Mouse (Mus musculus) lung, embryonic 14.5 days (tissue): ENCODE results near the gene Mlst8. TPM values are rescaled to one million over a fixed set of nuclear protein-coding genes. Genes with fewer than 3 reads are reported as not detected.
A peak's percentile ranks its signal among the peaks of the same experiment; 100 is the strongest.

ENCODE experiments used
- ATAC-seq: fragments of 200-750 bp; cut with Nextera tagmentation; 2 replicates; pipeline ENCODE4 v1.8.0; 2017; ENCODE audit warnings: mild to moderate bottlenecking, moderate TSS enrichment, moderate library complexity; ENCODE audit not compliant: insufficient read depth
- DNase-seq: peaks from one replicate; pipeline ENCODE4 v3.0.0-alpha.2; 2015
- H3K27ac ChIP-seq: fragments of 300-500 bp; sonication (generic); 2 replicates; pipeline ENCODE4 v1.5.1; 2014; ENCODE audit warnings: low read depth, mild to moderate bottlenecking, moderate library complexity
- H3K27me3 ChIP-seq: fragments of 300-500 bp; sonication (generic); 2 replicates; pipeline ENCODE4 v1.6.1; 2014; ENCODE audit warnings: low read length, control low read depth; ENCODE audit not compliant: insufficient read depth
- H3K36me3 ChIP-seq: fragments of 300-500 bp; sonication (generic); 2 replicates; pipeline ENCODE4 v1.6.1; 2014; ENCODE audit warnings: control low read depth; ENCODE audit not compliant: insufficient read depth
- H3K4me1 ChIP-seq: fragments of 300-500 bp; sonication (generic); 2 replicates; pipeline ENCODE4 v1.6.1; 2014; ENCODE audit warnings: antibody characterized with exemption, control low read depth; ENCODE audit not compliant: insufficient read depth
- H3K4me2 ChIP-seq: fragments of 300-500 bp; sonication (generic); 2 replicates; pipeline ENCODE4 v1.6.1; 2014; ENCODE audit warnings: mild to moderate bottlenecking
- H3K4me3 ChIP-seq: fragments of 300-500 bp; sonication (generic); 2 replicates; pipeline ENCODE4 v1.5.1; 2014; ENCODE audit warnings: low read depth, low read length
- H3K9ac ChIP-seq: fragments of 300-500 bp; sonication (generic); 2 replicates; pipeline ENCODE4 v1.6.1; 2014
- H3K9me3 ChIP-seq: fragments of 300-500 bp; sonication (generic); 2 replicates; pipeline ENCODE4 v1.6.1; 2016; ENCODE audit warnings: low read depth, low read length, control low read depth
- CTCF ChIP-seq: IDR thresholded peaks from 2 replicates; pipeline ENCODE4 v1.5.1; 2016; ENCODE audit warnings: antibody characterized with exemption, low read depth
- WGBS: fragments of 180-500 bp; shearing (Covaris S2); extraction: QIAGEN DNeasy Blood & Tissue Kit; methylation state at CpG from one replicate; pipeline ENCODE4 v1.1.7; 2014; 5-methylcytosine and 5-hydroxymethylcytosine counted together
- polyA plus RNA-seq: library from polyadenylated mRNA; unstranded; fragments of >200 nt; fragmentation: Nextera tagmentation; extraction: Ambion mirVana; gene quantifications from 2 replicates; pipeline ENCODE4 v1.2.1, GENCODE M21; 2014

The Mlst8 gene
- polyA plus RNA-seq, 1 experiment from 2014 or later, result 30.2 TPM

- Histone ChIP-seq H3K4me3 (peak overlapping the region; percentile 61), H3K9me3 (no peaks in the 10 kb centered on the region), H3K27ac (no peak overlapping the region), H3K4me2 (peak overlapping the region; percentile 100), H3K36me3 (no peaks in the 10 kb centered on the region), H3K27me3 (peaks cover 32% of the 10 kb centered on the region), H3K9ac (peak overlapping the region; percentile 65), H3K4me1 (0 out of 2 replicates have a peak, but pooled peaks cover 4% of the 10 kb centered on the region)
- peak; percentile 62 for DNase-seq
- ATAC-seq, result peak; percentile 64
- WGBS, result under 1% methylated on average over 60 of the region's 81 CpGs
- no peak for TF ChIP-seq CTCF
These were observed 9.9 kb upstream of the Mlst8 start for GRCm38 (mm10) chr17:24488662-24489264.

GRCm38 (mm10) chr17:24488186-24488661, 9.3 kb upstream of the Mlst8 start, which contains the start of gene Caskin1:
Caskin1 (plus strand) TSS chr17:24488601.
- Histone ChIP-seq H3K4me2 (peak within 1 kb of the TSS; percentile 100), H3K36me3 (no peaks in the 10 kb centered on the region), H3K27ac (no peak within 1 kb of the TSS), H3K4me3 (peak within 1 kb of the TSS; percentile 61), H3K9ac (peak within 1 kb of the TSS; percentile 65), H3K4me1 (0 out of 2 replicates have a peak, but pooled peaks cover 4% of the 10 kb centered on the region), H3K9me3 (no peaks in the 10 kb centered on the region), H3K27me3 (peaks cover 32% of the 10 kb centered on the region)
- ATAC-seq (peak; percentile 35; the same call in 1 of the 2 replicates), DNase-seq (peak; percentile 38)
- no peak for TF ChIP-seq CTCF
- WGBS, result 1% methylated on average over 32 of the region's 45 CpGs

- Histone ChIP-seq H3K4me1 (0 out of 2 replicates have a peak, but pooled peaks cover 4% of the 10 kb centered on the region), H3K27ac (no peak overlapping the region), H3K9ac (no peak overlapping the region), H3K9me3 (no peaks in the 10 kb centered on the region), H3K36me3 (no peaks in the 10 kb centered on the region), H3K4me3 (no peak overlapping the region), H3K27me3 (peaks cover 32% of the 10 kb centered on the region), H3K4me2 (no peak overlapping the region)
- 41% methylated on average over 11 of the region's 11 CpGs for WGBS
- TF ChIP-seq CTCF, result no peak
- ATAC-seq, result no peak
- peak; percentile 60 for DNase-seq
These were observed 6.4 kb upstream of the Mlst8 start for GRCm38 (mm10) chr17:24485090-24485860.

GRCm38 (mm10) chr17:24483495-24483894, 4.6 kb upstream of the Mlst8 start:
- Histone ChIP-seq H3K4me1 (0 out of 2 replicates have a peak, but pooled peaks cover 7% of the 10 kb centered on the region), H3K4me2 (no peak overlapping the region), H3K27me3 (peaks cover 17% of the 10 kb centered on the region), H3K9me3 (no peaks in the 10 kb centered on the region), H3K4me3 (no peak overlapping the region), H3K36me3 (no peaks in the 10 kb centered on the region), H3K27ac (no peak overlapping the region), H3K9ac (no peak overlapping the region)
- DNase-seq, result no peak
- no peak for ATAC-seq
- no peak for TF ChIP-seq CTCF
- WGBS, result 83% methylated on average over 3 of the region's 3 CpGs

- no peaks in the 10 kb centered on the region for H3K9me3 ChIP-seq
- DNase-seq, result no peak
- 89% methylated on average over 20 of the region's 20 CpGs for WGBS
These were observed 2.3 kb upstream of the Mlst8 start for GRCm38 (mm10) chr17:24481027-24481815.

GRCm38 (mm10) chr17:24480201-24480826, 1.4 kb upstream of the Mlst8 start:
- Histone ChIP-seq H3K4me1 (peaks cover 4% of the 10 kb centered on the region; the same call in 1 of the 2 replicates), H3K9ac (peak overlapping the region; percentile 20; the same call in 1 of the 2 replicates), H3K4me3 (no peak overlapping the region), H3K9me3 (no peaks in the 10 kb centered on the region), H3K27ac (0 out of 2 replicates have a peak overlapping the region, but pooled peaks have one; percentile 12), H3K36me3 (peaks cover 18% of the 10 kb centered on the region), H3K27me3 (no peaks in the 10 kb centered on the region), H3K4me2 (peak overlapping the region; percentile 62)
- TF ChIP-seq CTCF, result peak; percentile 40
- ATAC-seq, result no peak
- DNase-seq, result peak; percentile 44
- WGBS, result 61% methylated on average over 3 of the region's 3 CpGs

More at GRCm38 (mm10) chr17:24481027-24481815, 2.3 kb upstream of the Mlst8 start:
- no peak for ATAC-seq
- Histone ChIP-seq H3K4me3 (no peak overlapping the region), H3K9ac (no peak overlapping the region), H3K4me2 (no peak overlapping the region), H3K27ac (no peak overlapping the region), H3K36me3 (peaks cover 9% of the 10 kb centered on the region), H3K27me3 (no peaks in the 10 kb centered on the region), H3K4me1 (peaks cover 7% of the 10 kb centered on the region; the same call in 1 of the 2 replicates)
- no peak for TF ChIP-seq CTCF
